Mouse (Mus musculus): Measurements from ENCODE around the gene Alox5ap. TPM values are rescaled to one million over a fixed set of nuclear protein-coding genes. Genes with fewer than 3 reads are reported as not detected.

Alox5ap gene
- polyA plus RNA-seq, 1 experiment from 2014 or later, result 9.5 TPM

GRCm38 (mm10) chr5:149319874-149320323 lies 55.3 kb downstream of the Alox5ap start:
- Histone ChIP-seq H3K36me3 (replicated peaks; ENCODE audit: control insufficient read depth, insufficient read depth) (no peaks in the 10 kb centered on the region), H3K27me3 (ENCODE audit: control insufficient read depth, insufficient read depth, low read length) (no peaks in the 10 kb centered on the region), H3K4me3 (replicated peaks; ENCODE audit: low read length) (no peak overlapping the region), H3K9ac (peak overlapping the region; percentile 45; the same call in 1 of the 2 replicates), H3K9me3 (ENCODE audit: control insufficient read depth, low read length) (no peaks in the 10 kb centered on the region), H3K27ac (peak overlapping the region; percentile 85), H3K4me1 (replicated peaks; ENCODE audit: control insufficient read depth, insufficient read depth, low read length) (peaks cover 41% of the 10 kb centered on the region), H3K4me2 (replicated peaks) (peak overlapping the region; percentile 46)
- DNase-seq (ENCODE audit: low spot score), result no peak
- WGBS, result 26% methylated on average over 9 of the region's 9 CpGs
- no peak for ATAC-seq (ENCODE audit: low FRiP score)

GRCm38 (mm10) chr5:149320534-149321482 lies 56.2 kb downstream of the Alox5ap start:
- ATAC-seq (ENCODE audit: low FRiP score) (peak; percentile 76), DNase-seq (ENCODE audit: low spot score) (peak; percentile 77)
- peak overlapping the region; percentile 46 for H3K4me2 ChIP-seq (replicated peaks)
- H3K4me3 ChIP-seq (replicated peaks; ENCODE audit: low read length), result no peak overlapping the region
- peak overlapping the region; percentile 45 for H3K9ac ChIP-seq
- peaks cover 41% of the 10 kb centered on the region for H3K4me1 ChIP-seq (replicated peaks; ENCODE audit: control insufficient read depth, insufficient read depth, low read length)
- H3K27ac ChIP-seq, result peak overlapping the region; percentile 85
- no peaks in the 10 kb centered on the region for H3K9me3 ChIP-seq (ENCODE audit: control insufficient read depth, low read length)
- WGBS, result 1% methylated on average over 15 of the region's 15 CpGs
- no peaks in the 10 kb centered on the region for H3K27me3 ChIP-seq (ENCODE audit: control insufficient read depth, insufficient read depth, low read length)
- H3K36me3 ChIP-seq (replicated peaks; ENCODE audit: control insufficient read depth, insufficient read depth), result no peaks in the 10 kb centered on the region

- peaks cover 35% of the 10 kb centered on the region for H3K4me1 ChIP-seq (replicated peaks; ENCODE audit: control insufficient read depth, insufficient read depth, low read length)
- ATAC-seq (ENCODE audit: low FRiP score), result no peak
These were observed 57.6 kb downstream of the Alox5ap start for GRCm38 (mm10) chr5:149321909-149322841.

GRCm38 (mm10) chr5:149322938-149323553 lies 58.5 kb downstream of the Alox5ap start:
- Histone ChIP-seq H3K4me1 (replicated peaks; ENCODE audit: control insufficient read depth, insufficient read depth, low read length) (peaks cover 32% of the 10 kb centered on the region), H3K4me3 (replicated peaks; ENCODE audit: low read length) (no peak overlapping the region), H3K36me3 (replicated peaks; ENCODE audit: control insufficient read depth, insufficient read depth) (no peaks in the 10 kb centered on the region), H3K9ac (no peak overlapping the region), H3K4me2 (replicated peaks) (no peak overlapping the region), H3K27me3 (ENCODE audit: control insufficient read depth, insufficient read depth, low read length) (no peaks in the 10 kb centered on the region), H3K9me3 (ENCODE audit: control insufficient read depth, low read length) (no peaks in the 10 kb centered on the region), H3K27ac (no peak overlapping the region)
- WGBS, result 83% methylated on average over 9 of the region's 9 CpGs
- no peak for DNase-seq (ENCODE audit: low spot score)
- ATAC-seq (ENCODE audit: low FRiP score), result no peak

More at GRCm38 (mm10) chr5:149321909-149322841, 57.6 kb downstream of the Alox5ap start:
- peak overlapping the region; percentile 63 for H3K27ac ChIP-seq
- H3K4me2 ChIP-seq (replicated peaks), result no peak overlapping the region
- no peaks in the 10 kb centered on the region for H3K36me3 ChIP-seq (replicated peaks; ENCODE audit: control insufficient read depth, insufficient read depth)
- H3K27me3 ChIP-seq (ENCODE audit: control insufficient read depth, insufficient read depth, low read length), result no peaks in the 10 kb centered on the region
- H3K4me3 ChIP-seq (replicated peaks; ENCODE audit: low read length), result no peak overlapping the region
- no peak for DNase-seq (ENCODE audit: low spot score)
- 25% methylated on average over 15 of the region's 15 CpGs for WGBS
- H3K9me3 ChIP-seq (ENCODE audit: control insufficient read depth, low read length), result no peaks in the 10 kb centered on the region
- no peak overlapping the region for H3K9ac ChIP-seq

GRCm38 (mm10) chr5:149324739-149325138 lies 60.2 kb downstream of the Alox5ap start:
- ATAC-seq (ENCODE audit: low FRiP score) (no peak), DNase-seq (ENCODE audit: low spot score) (no peak)
- H3K4me1 ChIP-seq (replicated peaks; ENCODE audit: control insufficient read depth, insufficient read depth, low read length), result peaks cover 39% of the 10 kb centered on the region
- H3K4me3 ChIP-seq (replicated peaks; ENCODE audit: low read length), result no peak overlapping the region
- H3K4me2 ChIP-seq (replicated peaks), result no peak overlapping the region
- H3K9me3 ChIP-seq (ENCODE audit: control insufficient read depth, low read length), result no peaks in the 10 kb centered on the region
- H3K27ac ChIP-seq, result no peak overlapping the region
- no peaks in the 10 kb centered on the region for H3K27me3 ChIP-seq (ENCODE audit: control insufficient read depth, insufficient read depth, low read length)
- H3K36me3 ChIP-seq (replicated peaks; ENCODE audit: control insufficient read depth, insufficient read depth), result no peaks in the 10 kb centered on the region
- H3K9ac ChIP-seq, result no peak overlapping the region
- WGBS, result 84% methylated on average over 13 of the region's 13 CpGs

GRCm38 (mm10) chr5:149329098-149329887 lies 64.7 kb downstream of the Alox5ap start:
- no peak overlapping the region for H3K4me3 ChIP-seq (replicated peaks; ENCODE audit: low read length)
- peaks cover 12% of the 10 kb centered on the region for H3K4me1 ChIP-seq (replicated peaks; ENCODE audit: control insufficient read depth, insufficient read depth, low read length)
- no peak overlapping the region for H3K4me2 ChIP-seq (replicated peaks)
- 39% methylated on average over 12 of the region's 12 CpGs for WGBS
- H3K9me3 ChIP-seq (ENCODE audit: control insufficient read depth, low read length), result no peaks in the 10 kb centered on the region
- H3K27me3 ChIP-seq (ENCODE audit: control insufficient read depth, insufficient read depth, low read length), result no peaks in the 10 kb centered on the region
- H3K9ac ChIP-seq, result 0 out of 2 replicates have a peak overlapping the region, but pooled peaks have one; percentile 20
- no peak for DNase-seq (ENCODE audit: low spot score)
- ATAC-seq (ENCODE audit: low FRiP score), result no peak
- H3K27ac ChIP-seq, result peak overlapping the region; percentile 54
- no peaks in the 10 kb centered on the region for H3K36me3 ChIP-seq (replicated peaks; ENCODE audit: control insufficient read depth, insufficient read depth)

- no peaks in the 10 kb centered on the region for H3K27me3 ChIP-seq (ENCODE audit: control insufficient read depth, insufficient read depth, low read length)
- no peaks in the 10 kb centered on the region for H3K36me3 ChIP-seq (replicated peaks; ENCODE audit: control insufficient read depth, insufficient read depth)
- ATAC-seq (ENCODE audit: low FRiP score) (no peak), DNase-seq (ENCODE audit: low spot score) (no peak)
- no peak overlapping the region for H3K9ac ChIP-seq
- 68% methylated on average over 1 of the region's 1 CpGs for WGBS
- H3K9me3 ChIP-seq (ENCODE audit: control insufficient read depth, low read length), result no peaks in the 10 kb centered on the region
- H3K4me2 ChIP-seq (replicated peaks), result no peak overlapping the region
- peaks cover 12% of the 10 kb centered on the region for H3K4me1 ChIP-seq (replicated peaks; ENCODE audit: control insufficient read depth, insufficient read depth, low read length)
- H3K27ac ChIP-seq, result no peak overlapping the region
- no peak overlapping the region for H3K4me3 ChIP-seq (replicated peaks; ENCODE audit: low read length)
These were observed 66.0 kb downstream of the Alox5ap start for GRCm38 (mm10) chr5:149330601-149331000.

- ATAC-seq (ENCODE audit: low FRiP score), result no peak
- DNase-seq (ENCODE audit: low spot score), result no peak
- Histone ChIP-seq H3K9ac (no peak overlapping the region), H3K4me1 (replicated peaks; ENCODE audit: control insufficient read depth, insufficient read depth, low read length) (peaks cover 12% of the 10 kb centered on the region), H3K27ac (no peak overlapping the region), H3K9me3 (ENCODE audit: control insufficient read depth, low read length) (no peaks in the 10 kb centered on the region), H3K27me3 (ENCODE audit: control insufficient read depth, insufficient read depth, low read length) (no peaks in the 10 kb centered on the region), H3K4me3 (replicated peaks; ENCODE audit: low read length) (no peak overlapping the region), H3K36me3 (replicated peaks; ENCODE audit: control insufficient read depth, insufficient read depth) (no peaks in the 10 kb centered on the region), H3K4me2 (replicated peaks) (no peak overlapping the region)
- WGBS, result 71% methylated on average over 10 of the region's 10 CpGs
These were observed 67.0 kb downstream of the Alox5ap start for GRCm38 (mm10) chr5:149331407-149332143.
